Mouse (Mus musculus) hindbrain, postnatal 0 days (tissue): ENCODE data around the gene Glt1d1. TPM values are rescaled to one million over a fixed set of nuclear protein-coding genes. Genes with fewer than 3 reads are reported as not detected.
A peak's percentile ranks its signal among the peaks of the same experiment; 100 is the strongest.

Experiments
- ATAC-seq: fragments of 200-750 bp; cut with Nextera tagmentation; 2 replicates; pipeline ENCODE4 v1.8.0; 2017; ENCODE audit warnings: mild to moderate bottlenecking, moderate TSS enrichment, moderate library complexity
- DNase-seq: peaks from one replicate; pipeline ENCODE4 v3.0.0-alpha.2; 2015; ENCODE audit warnings: low spot score
- H3K27ac ChIP-seq: fragments of 300-500 bp; sonication (generic); 2 replicates; pipeline ENCODE4 v1.5.1; 2014; ENCODE audit warnings: mild to moderate bottlenecking
- H3K27me3 ChIP-seq: fragments of 300-500 bp; sonication (generic); 2 replicates; pipeline ENCODE4 v1.6.1; 2014; ENCODE audit warnings: low read length, mixed read lengths; ENCODE audit not compliant: insufficient read depth
- H3K36me3 ChIP-seq: fragments of 300-500 bp; sonication (generic); 2 replicates; pipeline ENCODE4 v1.6.1; 2014; ENCODE audit warnings: low read length, mixed read lengths; ENCODE audit not compliant: insufficient read depth
- H3K4me1 ChIP-seq: fragments of 300-500 bp; sonication (generic); 2 replicates; pipeline ENCODE4 v1.6.1; 2014; ENCODE audit warnings: antibody characterized with exemption, low read length, mixed read lengths; ENCODE audit not compliant: insufficient read depth
- H3K4me2 ChIP-seq: fragments of 300-500 bp; sonication (generic); 2 replicates; pipeline ENCODE4 v1.6.1; 2014; ENCODE audit warnings: low read depth, mild to moderate bottlenecking, low read length, moderate library complexity, mixed read lengths
- H3K4me3 ChIP-seq: fragments of 300-500 bp; sonication (generic); 2 replicates; pipeline ENCODE4 v1.5.1; 2014; ENCODE audit warnings: low read length
- H3K9ac ChIP-seq: fragments of 300-500 bp; sonication (generic); replicated peaks from 2 replicates; pipeline ENCODE4 v1.6.1; 2014; ENCODE audit warnings: mild to moderate bottlenecking, low read length, moderate library complexity, mixed read lengths
- H3K9me3 ChIP-seq: fragments of 300-500 bp; sonication (generic); 2 replicates; pipeline ENCODE4 v1.6.1; 2016; ENCODE audit warnings: low read length, mixed read lengths
- CTCF ChIP-seq: IDR thresholded peaks from 2 replicates; pipeline ENCODE4 v1.5.1; 2016; ENCODE audit warnings: antibody characterized with exemption, control low read depth, low read depth
- WGBS: fragments of 180-500 bp; shearing (Covaris S2); extraction: QIAGEN DNeasy Blood & Tissue Kit; methylation state at CpG from one replicate; pipeline ENCODE4 v1.1.7; 2014; 5-methylcytosine and 5-hydroxymethylcytosine counted together
- polyA plus RNA-seq: library from polyadenylated mRNA; unstranded; fragments of >200 nt; fragmentation: Nextera tagmentation; extraction: Ambion mirVana; gene quantifications from 2 replicates; pipeline ENCODE4 v1.2.1, GENCODE M21; 2015
- total RNA-seq: library from RNA; depleted of rRNA; stranded (reverse); fragments of >200 nt; gene quantifications from 2 replicates; pipeline ENCODE4 v1.2.3, GENCODE M21; 2014

Glt1d1 gene
- total and polyA plus RNA-seq, 2 experiments from 2014 or later, result 2.9 to 8.9 TPM

GRCm38 (mm10) chr5:127615459-127615858 lies 16.6 kb upstream of the Glt1d1 start:
- DNase-seq, result no peak
- H3K4me1 ChIP-seq, result peaks cover 20% of the 10 kb centered on the region
- no peak for TF ChIP-seq CTCF
- peak overlapping the region; percentile 99 for H3K4me3 ChIP-seq
- no peak overlapping the region for H3K9ac ChIP-seq
- 71% methylated on average over 3 of the region's 3 CpGs for WGBS
- H3K4me2 ChIP-seq, result peak overlapping the region; percentile 99
- H3K27me3 ChIP-seq, result no peaks in the 10 kb centered on the region
- H3K27ac ChIP-seq, result no peak overlapping the region
- H3K36me3 ChIP-seq, result no peaks in the 10 kb centered on the region
- no peak for ATAC-seq
- H3K9me3 ChIP-seq, result no peaks in the 10 kb centered on the region

- TF ChIP-seq CTCF, result no peak
- Histone ChIP-seq H3K9ac (peak overlapping the region; percentile 97), H3K27me3 (no peaks in the 10 kb centered on the region), H3K4me2 (peak overlapping the region; percentile 99), H3K9me3 (no peaks in the 10 kb centered on the region), H3K36me3 (no peaks in the 10 kb centered on the region), H3K4me3 (peak overlapping the region; percentile 99), H3K4me1 (peaks cover 20% of the 10 kb centered on the region), H3K27ac (no peak overlapping the region)
- WGBS, result 23% methylated on average over 5 of the region's 5 CpGs
- ATAC-seq (no peak), DNase-seq (no peak)
Measured at GRCm38 (mm10) chr5:127616151-127616550, 15.9 kb upstream of the Glt1d1 start.

- peak overlapping the region; percentile 87 for H3K27ac ChIP-seq
- ATAC-seq (peak; percentile 97), DNase-seq (peak; percentile 99)
- H3K36me3 ChIP-seq, result no peaks in the 10 kb centered on the region
- H3K9me3 ChIP-seq, result no peaks in the 10 kb centered on the region
- peak overlapping the region; percentile 99 for H3K4me3 ChIP-seq
- no peak for TF ChIP-seq CTCF
- H3K4me2 ChIP-seq, result peak overlapping the region; percentile 99
- H3K27me3 ChIP-seq, result no peaks in the 10 kb centered on the region
- H3K9ac ChIP-seq, result peak overlapping the region; percentile 97
- H3K4me1 ChIP-seq, result peaks cover 20% of the 10 kb centered on the region
- WGBS, result under 1% methylated on average over 69 of the region's 91 CpGs
Measured at GRCm38 (mm10) chr5:127616884-127617635, 15.0 kb upstream of the Glt1d1 start.

GRCm38 (mm10) chr5:127618834-127619233 lies 13.2 kb upstream of the Glt1d1 start:
- peaks cover 20% of the 10 kb centered on the region for H3K4me1 ChIP-seq
- no peak overlapping the region for H3K9ac ChIP-seq
- H3K27me3 ChIP-seq, result no peaks in the 10 kb centered on the region
- H3K4me2 ChIP-seq, result no peak overlapping the region
- H3K4me3 ChIP-seq, result no peak overlapping the region
- no peaks in the 10 kb centered on the region for H3K9me3 ChIP-seq
- WGBS, result 80% methylated on average over 3 of the region's 3 CpGs
- DNase-seq (no peak), ATAC-seq (no peak)
- TF ChIP-seq CTCF, result no peak
- no peaks in the 10 kb centered on the region for H3K36me3 ChIP-seq
- H3K27ac ChIP-seq, result no peak overlapping the region

GRCm38 (mm10) chr5:127620371-127620770 lies 11.7 kb upstream of the Glt1d1 start:
- TF ChIP-seq CTCF, result no peak
- ATAC-seq (no peak), DNase-seq (no peak)
- Histone ChIP-seq H3K27ac (no peak overlapping the region), H3K9ac (no peak overlapping the region), H3K4me2 (no peak overlapping the region), H3K36me3 (no peaks in the 10 kb centered on the region), H3K9me3 (no peaks in the 10 kb centered on the region), H3K4me3 (no peak overlapping the region), H3K27me3 (no peaks in the 10 kb centered on the region), H3K4me1 (peaks cover 9% of the 10 kb centered on the region)
- WGBS, result 85% methylated on average over 8 of the region's 8 CpGs

- DNase-seq (no peak), ATAC-seq (no peak)
- H3K4me3 ChIP-seq, result no peak overlapping the region
- H3K27me3 ChIP-seq, result no peaks in the 10 kb centered on the region
- H3K9ac ChIP-seq, result no peak overlapping the region
- 85% methylated on average over 10 of the region's 10 CpGs for WGBS
- H3K36me3 ChIP-seq, result no peaks in the 10 kb centered on the region
- peaks cover 3% of the 10 kb centered on the region for H3K4me1 ChIP-seq
- TF ChIP-seq CTCF, result no peak
- no peak overlapping the region for H3K27ac ChIP-seq
- no peaks in the 10 kb centered on the region for H3K9me3 ChIP-seq
- H3K4me2 ChIP-seq, result no peak overlapping the region
Measured at GRCm38 (mm10) chr5:127621108-127621507, 11.0 kb upstream of the Glt1d1 start.
